Mouse (Mus musculus): ENCODE measurements around the gene Atad3a.

Atad3a gene

DNA sequence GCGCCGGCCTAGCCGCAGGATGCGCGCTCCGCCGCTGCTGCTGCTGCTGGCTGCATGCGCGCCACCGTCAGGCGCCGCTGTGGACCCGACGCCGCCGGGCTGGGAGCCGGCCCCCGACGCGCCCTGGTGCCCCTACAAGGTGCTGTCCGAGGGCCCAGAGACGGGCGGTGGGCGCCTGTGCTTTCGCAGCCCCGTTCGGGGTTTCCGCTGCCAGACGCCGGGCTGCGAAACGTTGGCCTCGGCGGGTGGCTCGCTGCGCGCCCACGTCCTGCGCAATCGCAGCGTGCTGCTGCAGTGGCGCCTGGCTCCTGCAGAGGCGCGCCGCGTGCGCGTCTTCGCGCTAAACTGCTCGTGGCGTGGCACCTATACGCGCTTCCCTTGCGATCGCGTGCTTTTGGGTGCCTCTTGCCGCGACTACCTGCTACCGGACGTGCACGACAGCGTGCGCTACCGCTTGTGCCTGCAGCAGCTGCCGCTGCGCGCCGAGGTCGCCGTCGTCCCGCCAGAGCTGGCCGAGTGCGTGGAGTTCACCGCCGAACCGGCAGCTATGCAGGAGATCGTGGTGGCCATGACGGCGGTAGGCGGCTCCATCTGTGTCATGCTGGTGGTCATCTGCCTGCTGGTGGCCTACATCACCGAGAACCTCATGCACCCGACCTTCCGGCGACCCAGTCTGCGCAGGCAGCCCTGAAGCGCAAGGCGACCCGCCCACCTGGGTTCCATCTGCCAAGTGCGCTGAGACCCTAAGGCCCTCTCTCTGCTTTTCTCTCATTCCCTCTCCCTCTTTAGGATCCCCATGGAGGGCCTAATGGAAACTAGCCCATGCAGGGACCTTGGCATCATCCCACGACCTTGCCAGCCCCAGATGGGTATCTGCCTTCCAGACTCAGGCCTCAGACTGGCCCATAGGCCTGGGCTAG lies 66.2 kb downstream of the Atad3a start:
- in situ Hi-C loops (cut with MboI, MseI), result loop anchor here (5.0 kb wide), 1 partner anchor 52 kb away; no protein-coding TSS in a partner anchor

DNA sequence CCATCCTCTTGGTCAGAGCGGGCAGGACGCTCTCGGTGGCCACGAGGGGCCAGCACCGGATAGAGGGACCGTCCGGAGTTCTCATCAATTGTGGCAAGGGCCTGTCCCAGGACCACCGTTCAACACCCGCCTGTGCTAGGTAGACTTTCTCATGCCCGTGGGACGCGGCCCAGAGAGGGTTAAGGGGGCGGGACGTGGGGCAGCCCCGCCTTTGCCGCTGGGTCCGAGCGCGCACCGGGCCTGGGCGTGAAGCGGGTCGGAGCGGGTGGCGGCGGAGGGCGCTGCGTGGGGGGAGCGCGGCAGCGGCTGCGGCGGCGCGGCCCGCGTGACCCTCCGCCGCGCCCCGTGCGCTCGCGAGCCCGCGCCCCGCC lies 66.8 kb downstream of the Atad3a start, which contains the start of gene Fndc10:
Gene Fndc10 (plus strand): TSS at position 232 of the 371 bp plus-strand sequence.
- in situ Hi-C loops (cut with MboI, MseI), result no loop called here

DNA sequence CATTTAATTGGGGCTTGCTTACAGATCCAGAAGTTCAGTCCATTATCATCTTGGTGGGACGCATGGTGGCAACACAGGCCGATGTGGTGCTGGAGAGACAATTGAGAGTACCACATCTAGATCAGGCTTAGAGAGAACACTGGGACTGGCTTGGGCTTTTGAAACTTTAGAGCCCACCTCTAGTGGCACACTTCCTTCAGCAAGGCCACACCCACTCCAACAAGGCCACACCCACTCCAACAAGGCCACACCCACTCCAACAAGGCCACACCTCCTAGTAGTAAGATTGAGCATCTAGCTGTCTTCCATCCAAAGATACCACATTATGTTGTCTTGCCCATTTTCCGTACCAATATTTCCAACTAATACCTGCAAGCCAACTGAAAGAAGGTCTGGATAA lies 68.5 kb downstream of the Atad3a start:
- in situ Hi-C loops (cut with MboI, MseI), result no loop called here
